Mouse (Mus musculus) stomach, postnatal 0 days (tissue): ENCODE data around the gene Tenm3. TPM values are rescaled to one million over a fixed set of nuclear protein-coding genes. Genes with fewer than 3 reads are reported as not detected.

Experiments used
- ATAC-seq: fragments of 200-750 bp; cut with Nextera tagmentation; 2 replicates; pipeline ENCODE4 v1.8.0; 2017; ENCODE audit not compliant: low FRiP score, low TSS enrichment
- DNase-seq: peaks from one replicate; pipeline ENCODE4 v3.0.0-alpha.2; 2016; ENCODE audit warnings: low spot score
- H3K27ac ChIP-seq: fragments of 300-500 bp; sonication (generic); replicated peaks from 2 replicates; pipeline ENCODE4 v1.5.1; 2014; ENCODE audit warnings: mild to moderate bottlenecking, control low read depth
- H3K27me3 ChIP-seq: fragments of 300-500 bp; sonication (generic); 2 replicates; pipeline ENCODE4 v1.6.1; 2014; ENCODE audit warnings: low read length; ENCODE audit not compliant: control insufficient read depth, insufficient read depth
- H3K36me3 ChIP-seq: fragments of 300-500 bp; sonication (generic); 2 replicates; pipeline ENCODE4 v1.6.1; 2014; ENCODE audit warnings: low read length, mixed read lengths; ENCODE audit not compliant: control insufficient read depth, insufficient read depth
- H3K4me1 ChIP-seq: fragments of 300-500 bp; sonication (generic); replicated peaks from 2 replicates; pipeline ENCODE4 v1.6.1; 2014; ENCODE audit warnings: antibody characterized with exemption; ENCODE audit not compliant: control insufficient read depth, insufficient read depth
- H3K4me2 ChIP-seq: fragments of 300-500 bp; sonication (generic); replicated peaks from 2 replicates; pipeline ENCODE4 v1.6.1; 2014; ENCODE audit warnings: low read depth, mild to moderate bottlenecking, control low read depth, moderate library complexity
- H3K4me3 ChIP-seq: fragments of 300-500 bp; sonication (generic); 2 replicates; pipeline ENCODE4 v1.5.1; 2014; ENCODE audit warnings: low read depth, low read length, control low read depth
- H3K9ac ChIP-seq: fragments of 300-500 bp; sonication (generic); 2 replicates; pipeline ENCODE4 v1.6.1; 2014; ENCODE audit warnings: mild to moderate bottlenecking, low read length, control low read depth, mixed read lengths
- H3K9me3 ChIP-seq: fragments of 300-500 bp; sonication (generic); 2 replicates; pipeline ENCODE4 v1.6.1; 2016; ENCODE audit warnings: low read length; ENCODE audit not compliant: control insufficient read depth
- CTCF ChIP-seq: IDR thresholded peaks from 2 replicates; pipeline ENCODE4 v1.5.1; 2016; ENCODE audit warnings: antibody characterized with exemption, low read depth, mild to moderate bottlenecking, moderate library complexity
- EP300 ChIP-seq: optimal IDR thresholded peaks from 2 replicates; pipeline ENCODE3; 2016; ENCODE audit warnings: antibody characterized with exemption
- WGBS: fragments of 180-500 bp; shearing (Covaris S2); extraction: QIAGEN DNeasy Blood & Tissue Kit; methylation state at CpG from one replicate; pipeline ENCODE4 v1.1.7; 2014; 5-methylcytosine and 5-hydroxymethylcytosine counted together
- polyA plus RNA-seq: library from polyadenylated mRNA; unstranded; fragments of >200 nt; fragmentation: Nextera tagmentation; extraction: Ambion mirVana; gene quantifications from 2 replicates; pipeline ENCODE4 v1.2.1, GENCODE M21; 2015

The Tenm3 gene
- polyA plus RNA-seq, 1 experiment from 2014 or later = 4.5 TPM

DNA sequence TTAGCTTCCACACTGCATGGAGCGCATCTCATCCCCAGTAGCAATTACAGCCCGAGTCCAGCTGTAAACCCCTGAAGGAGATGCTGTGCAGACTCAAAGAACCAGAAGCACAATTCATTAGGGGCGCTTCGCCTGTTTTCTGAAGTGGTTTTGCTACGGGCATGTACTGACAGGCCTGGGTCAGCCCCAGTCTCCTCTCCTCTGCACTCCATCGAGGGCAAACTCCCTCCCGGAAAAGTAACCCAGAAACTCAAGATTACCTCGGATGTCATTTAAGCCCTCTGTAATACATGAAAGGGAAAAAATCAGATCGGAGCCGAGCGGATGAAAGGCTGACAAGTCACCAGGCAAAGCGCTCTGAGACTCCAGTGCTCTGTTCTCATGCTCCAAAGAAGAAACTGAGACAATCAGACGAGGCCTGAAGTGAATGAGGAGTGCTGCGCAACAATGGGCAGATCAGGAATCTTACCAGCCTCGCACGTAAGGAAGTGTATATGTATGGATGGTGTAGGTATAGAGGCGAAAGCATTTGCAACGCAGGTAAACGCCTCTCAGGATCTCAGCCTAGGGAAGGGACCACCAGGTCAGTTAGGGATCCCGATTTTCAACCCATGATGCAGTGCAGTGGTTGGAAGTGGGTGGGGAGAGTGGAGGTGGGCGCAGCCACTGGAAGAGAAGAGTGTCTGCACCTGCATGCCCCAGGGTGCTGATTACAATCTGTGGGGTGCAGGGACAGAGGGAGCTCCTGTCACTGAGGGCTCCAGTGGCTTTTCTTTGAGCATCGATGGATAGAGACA lies 387.2 kb downstream of the Tenm3 start:
- TF ChIP-seq CTCF = no peak
- TF ChIP-seq EP300 = no peak
- H3K4me2 ChIP-seq = 0 out of 2 replicates have a peak overlapping the region, but pooled peaks have one; percentile 5
- H3K4me3 ChIP-seq = no peak overlapping the region
- 56% methylated on average over 22 of the region's 22 CpGs for WGBS
- H3K9me3 ChIP-seq = no peaks in the 10 kb centered on the region
- no peak overlapping the region for H3K27ac ChIP-seq
- ATAC-seq = no peak
- H3K36me3 ChIP-seq = no peaks in the 10 kb centered on the region
- no peaks in the 10 kb centered on the region for H3K4me1 ChIP-seq
- no peak for DNase-seq
- no peak overlapping the region for H3K9ac ChIP-seq
- no peaks in the 10 kb centered on the region for H3K27me3 ChIP-seq

GRCm38 (mm10) chr8:48451247-48451635 lies 392.5 kb downstream of the Tenm3 start:
- Histone ChIP-seq H3K27ac (no peak overlapping the region), H3K4me3 (no peak overlapping the region), H3K4me1 (no peaks in the 10 kb centered on the region), H3K9ac (no peak overlapping the region), H3K36me3 (no peaks in the 10 kb centered on the region), H3K4me2 (peak overlapping the region; percentile 20; the same call in 1 of the 2 replicates), H3K9me3 (no peaks in the 10 kb centered on the region), H3K27me3 (no peaks in the 10 kb centered on the region)
- TF ChIP-seq EP300 (no peak), CTCF (no peak)
- DNase-seq (no peak), ATAC-seq (no peak)
- 44% methylated on average over 7 of the region's 7 CpGs for WGBS

GRCm38 (mm10) chr8:48450397-48451246 lies 393.1 kb downstream of the Tenm3 start:
- TF ChIP-seq CTCF (no peak), EP300 (no peak)
- Histone ChIP-seq H3K4me3 (no peak overlapping the region), H3K36me3 (no peaks in the 10 kb centered on the region), H3K9ac (no peak overlapping the region), H3K4me1 (no peaks in the 10 kb centered on the region), H3K4me2 (peak overlapping the region; percentile 20; the same call in 1 of the 2 replicates), H3K9me3 (no peaks in the 10 kb centered on the region), H3K27ac (no peak overlapping the region), H3K27me3 (no peaks in the 10 kb centered on the region)
- WGBS = 65% methylated on average over 23 of the region's 23 CpGs
- DNase-seq = no peak
- no peak for ATAC-seq

DNA sequence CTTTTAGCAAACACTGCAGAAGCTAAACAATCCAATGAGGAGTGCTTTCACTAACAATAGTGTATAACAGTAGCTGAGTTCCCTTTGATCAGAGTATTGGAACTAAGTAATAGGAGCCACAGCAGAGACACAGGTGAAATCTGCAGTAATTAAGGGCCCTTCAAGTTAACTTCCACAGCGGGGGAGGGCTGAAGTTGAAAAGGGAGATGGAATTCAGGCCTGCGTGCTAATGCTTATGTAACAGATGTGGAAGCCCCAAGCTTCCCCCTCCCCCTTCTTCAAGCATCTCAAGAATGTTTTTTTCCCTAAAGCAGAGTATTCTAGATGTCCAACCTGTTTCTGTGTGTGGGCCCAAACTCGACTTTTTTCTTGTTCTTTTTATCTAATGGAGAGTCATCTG lies 394.1 kb downstream of the Tenm3 start:
- H3K4me3 ChIP-seq = no peak overlapping the region
- DNase-seq (no peak), ATAC-seq (no peak)
- no peak overlapping the region for H3K9ac ChIP-seq
- no peaks in the 10 kb centered on the region for H3K36me3 ChIP-seq
- H3K4me1 ChIP-seq = no peaks in the 10 kb centered on the region
- H3K9me3 ChIP-seq = no peaks in the 10 kb centered on the region
- no peak overlapping the region for H3K27ac ChIP-seq
- whole genome bisulfite sequencing = 23% methylated on average over 3 of the region's 3 CpGs
- H3K27me3 ChIP-seq = no peaks in the 10 kb centered on the region
- H3K4me2 ChIP-seq = no peak overlapping the region
- TF ChIP-seq CTCF (no peak), EP300 (no peak)

GRCm38 (mm10) chr8:48445690-48446089 lies 398.1 kb downstream of the Tenm3 start:
- no peak overlapping the region for H3K9ac ChIP-seq
- H3K36me3 ChIP-seq = no peaks in the 10 kb centered on the region
- TF ChIP-seq CTCF = no peak
- TF ChIP-seq EP300 = no peak
- no peaks in the 10 kb centered on the region for H3K27me3 ChIP-seq
- no peak overlapping the region for H3K4me3 ChIP-seq
- DNase-seq (no peak), ATAC-seq (no peak)
- H3K27ac ChIP-seq = no peak overlapping the region
- H3K4me2 ChIP-seq = no peak overlapping the region
- H3K9me3 ChIP-seq = no peaks in the 10 kb centered on the region
- 87% methylated on average over 4 of the region's 4 CpGs for WGBS
- no peaks in the 10 kb centered on the region for H3K4me1 ChIP-seq

DNA sequence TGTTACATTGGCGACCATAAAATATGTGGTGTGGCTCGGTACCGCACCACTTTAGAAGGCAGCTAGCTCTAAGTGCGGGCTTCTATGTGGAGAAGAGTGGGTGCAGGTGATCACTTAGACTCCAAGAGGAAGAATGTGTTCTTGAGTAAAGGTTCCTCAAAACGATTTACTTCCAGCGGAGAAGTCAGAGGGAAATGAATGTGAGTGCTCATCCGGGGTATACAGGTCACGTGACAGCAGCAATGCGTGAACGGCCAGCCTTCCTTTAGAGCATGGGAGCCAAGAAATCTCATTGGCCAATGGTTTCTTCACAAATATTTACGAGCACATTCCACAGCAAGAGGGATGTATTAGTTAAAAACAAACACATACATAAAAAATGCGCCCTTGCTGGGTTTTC lies 404.3 kb downstream of the Tenm3 start:
- H3K9ac ChIP-seq = no peak overlapping the region

More for the DNA sequence above, 404.3 kb downstream of the Tenm3 start:
- Histone ChIP-seq H3K27me3 (no peaks in the 10 kb centered on the region), H3K9me3 (no peaks in the 10 kb centered on the region), H3K27ac (no peak overlapping the region), H3K4me1 (no peaks in the 10 kb centered on the region), H3K4me3 (no peak overlapping the region), H3K4me2 (no peak overlapping the region), H3K36me3 (no peaks in the 10 kb centered on the region)
- WGBS = 78% methylated on average over 12 of the region's 12 CpGs
- TF ChIP-seq CTCF (no peak), EP300 (no peak)
- ATAC-seq (no peak), DNase-seq (no peak)
